Mouse (Mus musculus) ES-Bruce4 (cell line): ENCODE results near the gene Rbm44.

Source experiments
- CTCF ChIP-seq: IDR thresholded peaks from one replicate; pipeline ENCODE4 v1.8.1; 2011; ENCODE audit warnings: low read depth, low read length
- EP300 ChIP-seq: IDR thresholded peaks from 2 replicates; pipeline ENCODE4 v1.6.1; 2011; ENCODE audit warnings: low read depth, low read length; ENCODE audit not compliant: insufficient read depth
- POLR2A ChIP-seq: IDR thresholded peaks from one replicate; pipeline ENCODE4 v1.8.1; 2011; ENCODE audit warnings: low read length; ENCODE audit not compliant: insufficient read depth

- TF ChIP-seq POLR2A (no peak), EP300 (no peak), CTCF (no peak)
These were observed 49.6 kb upstream of the Rbm44 start for GRCm38 (mm10) chr1:91095258-91095657.
